Mouse (Mus musculus) neural tube, embryonic 14.5 days (tissue): ENCODE data around the gene Dab2ip. TPM values are rescaled to one million over a fixed set of nuclear protein-coding genes. Genes with fewer than 3 reads are reported as not detected.

Experiments used
- ATAC-seq: fragments of 200-750 bp; cut with Nextera tagmentation; 2 replicates; pipeline ENCODE4 v1.8.0; 2017; ENCODE audit warnings: low read depth, mild to moderate bottlenecking, moderate TSS enrichment, moderate library complexity
- H3K27ac ChIP-seq: fragments of 300-500 bp; sonication (generic); 2 replicates; pipeline ENCODE4 v1.5.1; 2014; ENCODE audit warnings: low read depth, mild to moderate bottlenecking, control low read depth, low read length, moderate library complexity, mixed read lengths
- H3K27me3 ChIP-seq: fragments of 300-500 bp; sonication (generic); 2 replicates; pipeline ENCODE4 v1.6.1; 2014; ENCODE audit warnings: low read length; ENCODE audit not compliant: control insufficient read depth, insufficient read depth
- H3K36me3 ChIP-seq: fragments of 300-500 bp; sonication (generic); 2 replicates; pipeline ENCODE4 v1.6.1; 2014; ENCODE audit warnings: low read length, mixed read lengths; ENCODE audit not compliant: control insufficient read depth, insufficient read depth
- H3K4me1 ChIP-seq: fragments of 300-500 bp; sonication (generic); 2 replicates; pipeline ENCODE4 v1.6.1; 2014; ENCODE audit warnings: low read length; ENCODE audit not compliant: control insufficient read depth, insufficient read depth
- H3K4me2 ChIP-seq: fragments of 300-500 bp; sonication (generic); 2 replicates; pipeline ENCODE4 v1.6.1; 2014; ENCODE audit warnings: mild to moderate bottlenecking, low read depth, low read length, control low read depth
- H3K4me3 ChIP-seq: fragments of 300-500 bp; sonication (generic); 2 replicates; pipeline ENCODE4 v1.5.1; 2014; ENCODE audit warnings: low read depth, low read length, control low read depth, mixed read lengths
- H3K9ac ChIP-seq: fragments of 300-500 bp; sonication (generic); replicated peaks from 2 replicates; pipeline ENCODE4 v1.6.1; 2014; ENCODE audit warnings: low read depth, mild to moderate bottlenecking, control low read depth, low read length, mixed read lengths
- H3K9me3 ChIP-seq: fragments of 300-500 bp; sonication (generic); 2 replicates; pipeline ENCODE4 v1.6.1; 2016; ENCODE audit warnings: low read length; ENCODE audit not compliant: control insufficient read depth
- WGBS: fragments of 180-500 bp; shearing (Covaris S2); extraction: QIAGEN DNeasy Blood & Tissue Kit; methylation state at CpG from one replicate; pipeline ENCODE4 v1.1.7; 2014; 5-methylcytosine and 5-hydroxymethylcytosine counted together
- polyA plus RNA-seq: library from polyadenylated mRNA; unstranded; fragments of >200 nt; fragmentation: Nextera tagmentation; extraction: Ambion mirVana; gene quantifications from 2 replicates; pipeline ENCODE4 v1.2.1, GENCODE M21; 2014

Gene Dab2ip
- polyA plus RNA-seq, 1 experiment from 2014 or later = 48.5 TPM

GRCm38 (mm10) chr2:35750533-35751141 is 192.6 kb downstream of the Dab2ip start:
- no peaks in the 10 kb centered on the region for H3K27me3 ChIP-seq
- H3K4me2 ChIP-seq = no peak overlapping the region
- 79% methylated on average over 7 of the region's 7 CpGs for WGBS
- no peak overlapping the region for H3K9ac ChIP-seq
- peaks cover 12% of the 10 kb centered on the region; the same call in 1 of the 2 replicates for H3K4me1 ChIP-seq
- ATAC-seq = no peak
- H3K27ac ChIP-seq = no peak overlapping the region
- H3K9me3 ChIP-seq = no peaks in the 10 kb centered on the region
- no peak overlapping the region for H3K4me3 ChIP-seq
- H3K36me3 ChIP-seq = no peaks in the 10 kb centered on the region

- Histone ChIP-seq H3K9ac (no peak overlapping the region), H3K4me2 (no peak overlapping the region), H3K27ac (no peak overlapping the region), H3K4me3 (no peak overlapping the region), H3K4me1 (peaks cover 9% of the 10 kb centered on the region; the same call in 1 of the 2 replicates), H3K27me3 (no peaks in the 10 kb centered on the region), H3K9me3 (no peaks in the 10 kb centered on the region), H3K36me3 (no peaks in the 10 kb centered on the region)
- whole genome bisulfite sequencing = 79% methylated on average over 18 of the region's 18 CpGs
- ATAC-seq = no peak
Observed at GRCm38 (mm10) chr2:35751781-35752505, 193.9 kb downstream of the Dab2ip start.

GRCm38 (mm10) chr2:35756467-35756866 is 198.4 kb downstream of the Dab2ip start:
- 43% methylated on average over 7 of the region's 7 CpGs for WGBS
- H3K4me2 ChIP-seq = no peak overlapping the region

GRCm38 (mm10) chr2:35760352-35760751 is 202.3 kb downstream of the Dab2ip start:
- Histone ChIP-seq H3K9me3 (no peaks in the 10 kb centered on the region), H3K36me3 (no peaks in the 10 kb centered on the region), H3K27me3 (no peaks in the 10 kb centered on the region), H3K9ac (no peak overlapping the region), H3K4me1 (no peaks in the 10 kb centered on the region), H3K27ac (no peak overlapping the region), H3K4me2 (no peak overlapping the region), H3K4me3 (no peak overlapping the region)
- 71% methylated on average over 8 of the region's 8 CpGs for WGBS
- ATAC-seq = no peak

More at GRCm38 (mm10) chr2:35756467-35756866, 198.4 kb downstream of the Dab2ip start:
- Histone ChIP-seq H3K36me3 (no peaks in the 10 kb centered on the region), H3K4me1 (no peaks in the 10 kb centered on the region), H3K9ac (no peak overlapping the region), H3K27ac (no peak overlapping the region), H3K4me3 (no peak overlapping the region), H3K27me3 (no peaks in the 10 kb centered on the region), H3K9me3 (no peaks in the 10 kb centered on the region)
- no peak; the same call in 1 of the 2 replicates for ATAC-seq

- no peaks in the 10 kb centered on the region for H3K27me3 ChIP-seq
- no peak overlapping the region for H3K4me3 ChIP-seq
- H3K4me2 ChIP-seq = no peak overlapping the region
- no peaks in the 10 kb centered on the region for H3K36me3 ChIP-seq
- H3K4me1 ChIP-seq = no peaks in the 10 kb centered on the region
- H3K9me3 ChIP-seq = no peaks in the 10 kb centered on the region
- H3K27ac ChIP-seq = no peak overlapping the region
- no peak overlapping the region for H3K9ac ChIP-seq
- no peak for ATAC-seq
Observed at GRCm38 (mm10) chr2:35760867-35761266, 202.8 kb downstream of the Dab2ip start.

- no peaks in the 10 kb centered on the region for H3K4me1 ChIP-seq
- ATAC-seq = no peak
- H3K4me2 ChIP-seq = no peak overlapping the region
- 86% methylated on average over 5 of the region's 5 CpGs for WGBS
- no peak overlapping the region for H3K27ac ChIP-seq
- no peaks in the 10 kb centered on the region for H3K27me3 ChIP-seq
- no peak overlapping the region for H3K4me3 ChIP-seq
- no peak overlapping the region for H3K9ac ChIP-seq
- H3K9me3 ChIP-seq = no peaks in the 10 kb centered on the region
- H3K36me3 ChIP-seq = no peaks in the 10 kb centered on the region
Observed at GRCm38 (mm10) chr2:35761458-35761857, 203.4 kb downstream of the Dab2ip start.

- Histone ChIP-seq H3K27me3 (no peaks in the 10 kb centered on the region), H3K4me3 (no peak overlapping the region), H3K9me3 (no peaks in the 10 kb centered on the region), H3K9ac (no peak overlapping the region), H3K36me3 (no peaks in the 10 kb centered on the region), H3K27ac (no peak overlapping the region), H3K4me2 (no peak overlapping the region), H3K4me1 (peaks cover 11% of the 10 kb centered on the region; the same call in 1 of the 2 replicates)
- 90% methylated on average over 7 of the region's 7 CpGs for WGBS
- ATAC-seq = no peak
Observed at GRCm38 (mm10) chr2:35763818-35764217, 205.8 kb downstream of the Dab2ip start.

GRCm38 (mm10) chr2:35764328-35764727 is 206.3 kb downstream of the Dab2ip start:
- Histone ChIP-seq H3K4me3 (no peak overlapping the region), H3K9me3 (no peaks in the 10 kb centered on the region), H3K36me3 (no peaks in the 10 kb centered on the region), H3K4me2 (no peak overlapping the region), H3K9ac (no peak overlapping the region), H3K27me3 (no peaks in the 10 kb centered on the region), H3K4me1 (peaks cover 12% of the 10 kb centered on the region; the same call in 1 of the 2 replicates), H3K27ac (no peak overlapping the region)
- 80% methylated on average over 8 of the region's 8 CpGs for WGBS
- ATAC-seq = no peak

- no peaks in the 10 kb centered on the region for H3K27me3 ChIP-seq
- no peaks in the 10 kb centered on the region for H3K36me3 ChIP-seq
- H3K4me3 ChIP-seq = no peak overlapping the region
- peak; percentile 47; the same call in 1 of the 2 replicates for ATAC-seq
- peaks cover 12% of the 10 kb centered on the region; the same call in 1 of the 2 replicates for H3K4me1 ChIP-seq
- H3K9me3 ChIP-seq = no peaks in the 10 kb centered on the region
- no peak overlapping the region for H3K4me2 ChIP-seq
- no peak overlapping the region for H3K27ac ChIP-seq
- WGBS = 22% methylated on average over 14 of the region's 14 CpGs
- H3K9ac ChIP-seq = no peak overlapping the region
Observed at GRCm38 (mm10) chr2:35767834-35768537, 209.9 kb downstream of the Dab2ip start.
